Mouse (Mus musculus) bone marrow macrophage, adult 2 months (primary cell): ENCODE data around the gene Fam122a. TPM values are rescaled to one million over a fixed set of nuclear protein-coding genes. Genes with fewer than 3 reads are reported as not detected.

Source experiments
- H3K27ac ChIP-seq: 2 replicates; pipeline ENCODE4 v1.5.1; 2012; ENCODE audit warnings: low read depth, low read length; ENCODE audit not compliant: insufficient read depth
- H3K4me1 ChIP-seq: 2 replicates; pipeline ENCODE4 v1.6.1; 2012; ENCODE audit warnings: low read length; ENCODE audit not compliant: control insufficient read depth, insufficient read depth
- H3K4me3 ChIP-seq: 2 replicates; pipeline ENCODE4 v1.5.1; 2012; ENCODE audit warnings: mild to moderate bottlenecking, low read length, moderate library complexity; ENCODE audit not compliant: insufficient read depth
- CTCF ChIP-seq: IDR thresholded peaks from 2 replicates; pipeline ENCODE4 v1.5.1; 2012; ENCODE audit warnings: low read depth, mild to moderate bottlenecking, low read length, moderate library complexity
- POLR2A ChIP-seq: IDR thresholded peaks from 2 replicates; pipeline ENCODE4 v1.6.1; 2012; ENCODE audit warnings: mild to moderate bottlenecking, low read depth, low read length, borderline replicate concordance
- polyA plus RNA-seq: library from polyadenylated mRNA; stranded (reverse); fragments of >200 nt; gene quantifications from 2 replicates; pipeline ENCODE4 v1.2.4, GENCODE M21; 2012; ENCODE audit not compliant: missing spikeins, insufficient read depth, insufficient read length

Fam122a gene
- 17.2 and 17.7 TPM in 2 replicates for polyA plus RNA-seq

DNA sequence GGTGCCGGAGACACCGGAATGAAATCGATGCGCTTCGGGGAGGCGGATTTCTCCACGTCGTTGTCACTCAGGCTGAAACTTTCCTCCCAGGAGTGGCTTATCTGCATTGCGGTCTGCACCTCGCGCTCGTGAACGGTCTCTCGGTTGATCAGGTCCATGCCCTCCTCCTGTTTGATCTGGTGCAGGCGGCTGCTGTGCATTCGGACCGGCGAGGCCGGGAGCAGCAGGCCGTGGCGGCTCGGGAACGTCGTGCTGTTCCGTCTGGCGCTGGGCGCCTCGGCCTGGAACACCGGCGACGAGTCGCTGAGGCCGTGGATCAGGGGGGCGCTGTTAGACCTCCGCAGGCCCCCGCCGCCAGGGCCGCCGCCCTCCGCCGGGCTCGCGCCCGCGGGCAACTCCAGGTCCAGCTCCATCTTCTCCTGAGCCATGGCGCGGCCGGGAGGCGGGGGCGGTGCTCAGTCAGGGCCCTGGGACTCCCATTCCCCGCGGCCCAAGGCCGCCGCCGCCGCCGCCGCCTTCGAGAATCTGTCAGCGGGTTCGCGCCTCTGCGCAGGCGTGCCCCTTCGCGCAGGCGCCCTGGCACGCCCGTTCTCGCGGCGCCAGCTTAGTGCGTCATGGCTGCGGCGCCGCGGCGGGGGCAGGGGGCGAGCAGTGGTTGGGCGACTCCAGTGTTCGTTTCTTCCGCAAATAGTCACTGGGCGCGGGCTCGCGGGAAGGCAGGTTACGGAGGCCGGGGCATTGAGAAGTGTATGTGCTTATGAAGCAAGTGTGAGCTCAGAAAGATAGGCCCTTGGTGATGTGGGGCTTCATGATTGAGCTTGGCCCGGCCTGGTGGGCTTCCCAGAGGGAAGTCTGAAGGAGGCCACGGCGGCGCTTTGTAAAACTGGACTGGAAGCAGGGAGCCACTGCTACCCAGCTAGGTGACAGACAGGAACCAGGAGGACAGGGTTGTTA lies at the start of gene Fam122a:
Gene Fam122a (minus strand): TSS at position 428 of the 954 bp plus-strand sequence.
- Histone ChIP-seq H3K4me1 (peaks cover 7% of the 10 kb centered on the region; the same call in 1 of the 2 replicates), H3K4me3 (peak within 1 kb of the TSS; percentile 87), H3K27ac (peak within 1 kb of the TSS; percentile 73)
- TF ChIP-seq CTCF: no peak

- Histone ChIP-seq H3K4me3 (no peak overlapping the region), H3K27ac (no peak overlapping the region), H3K4me1 (peaks cover 11% of the 10 kb centered on the region)
- no peak for TF ChIP-seq POLR2A
These were observed 46.5 kb upstream of the Fam122a start for GRCm38 (mm10) chr19:24523476-24524313.

DNA sequence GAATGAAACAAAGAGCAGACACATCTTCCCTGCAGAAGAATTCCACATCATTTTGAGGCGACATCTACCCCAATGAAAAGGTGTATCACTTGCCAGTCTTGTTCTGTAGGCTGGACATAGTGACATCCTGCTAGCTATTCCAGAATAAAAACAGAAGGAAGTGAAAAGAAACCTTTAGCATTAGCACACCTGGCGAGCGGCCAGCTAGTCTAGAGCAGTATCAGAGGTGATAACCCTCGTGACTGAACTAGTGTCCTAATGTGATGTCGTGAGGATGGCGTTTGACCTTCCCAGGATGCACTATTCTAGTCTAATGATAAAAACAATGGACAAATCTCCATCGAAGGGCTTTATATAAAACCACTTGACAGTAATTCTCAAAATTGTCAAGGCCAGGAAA lies 44.8 kb upstream of the Fam122a start:
- TF ChIP-seq POLR2A (no peak), CTCF (no peak)
- Histone ChIP-seq H3K27ac (no peak overlapping the region), H3K4me3 (no peak overlapping the region), H3K4me1 (peaks cover 6% of the 10 kb centered on the region)

GRCm38 (mm10) chr19:24521146-24521545 lies 44.0 kb upstream of the Fam122a start:
- no peak overlapping the region for H3K4me3 ChIP-seq
- no peak for TF ChIP-seq POLR2A
- no peak for TF ChIP-seq CTCF
- no peaks in the 10 kb centered on the region for H3K4me1 ChIP-seq
- H3K27ac ChIP-seq: no peak overlapping the region

DNA sequence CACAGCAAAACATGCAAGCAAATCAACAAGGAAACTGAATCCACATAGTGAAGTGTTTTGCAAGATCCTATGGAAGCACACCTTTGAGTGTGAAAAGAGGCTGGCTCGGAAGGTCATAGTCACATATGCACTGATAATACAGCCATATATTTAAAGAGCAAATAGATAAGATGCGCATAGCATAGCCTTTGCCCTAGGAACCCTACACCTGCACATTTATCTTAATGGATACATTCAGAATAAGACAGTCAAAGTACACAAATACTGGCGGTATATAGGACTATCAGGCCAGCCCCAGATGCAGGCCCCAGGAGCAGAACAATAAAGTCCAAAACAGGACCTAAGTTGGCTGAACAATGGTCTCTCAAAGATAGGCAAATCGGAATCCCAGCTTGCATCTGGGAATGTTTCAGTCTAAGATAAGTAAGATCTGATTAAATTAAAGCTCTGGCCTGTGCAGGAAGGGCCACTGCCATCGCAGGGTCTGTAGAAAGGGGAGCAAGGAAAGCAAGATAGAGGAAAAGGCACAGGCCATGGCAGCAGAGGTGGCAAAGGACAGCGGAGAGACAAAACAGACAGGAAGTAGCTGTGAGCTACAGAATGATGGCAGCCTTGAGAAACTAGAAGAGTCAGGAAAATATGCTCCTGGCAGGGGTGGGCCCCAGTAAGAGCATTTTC lies 42.7 kb upstream of the Fam122a start:
- Histone ChIP-seq H3K4me3 (no peak overlapping the region), H3K4me1 (no peaks in the 10 kb centered on the region), H3K27ac (no peak overlapping the region)
- TF ChIP-seq CTCF: no peak
- TF ChIP-seq POLR2A: no peak

- H3K27ac ChIP-seq: no peak overlapping the region
- no peak overlapping the region for H3K4me3 ChIP-seq
- H3K4me1 ChIP-seq: no peaks in the 10 kb centered on the region
- TF ChIP-seq POLR2A (no peak), CTCF (no peak)
These were observed 41.2 kb upstream of the Fam122a start for GRCm38 (mm10) chr19:24518384-24518783.

DNA sequence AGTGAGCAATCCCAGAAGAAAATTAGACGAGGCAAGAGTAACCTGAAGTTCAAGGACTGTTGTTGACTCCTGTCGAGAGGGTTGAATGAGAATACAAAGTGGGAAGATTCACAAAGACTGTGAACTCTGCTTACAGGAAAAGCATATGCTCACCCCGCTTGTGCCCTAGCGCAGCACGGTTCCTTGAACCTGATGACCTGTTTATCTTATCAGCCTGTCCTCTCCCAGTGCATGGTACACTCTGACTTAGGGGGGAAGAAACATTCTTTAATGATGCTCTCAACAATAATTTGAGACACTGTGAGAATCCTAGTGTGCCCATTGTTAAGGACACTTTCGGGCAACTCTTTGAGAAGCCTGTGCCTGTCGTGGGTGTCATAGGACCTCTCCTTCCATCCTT lies 39.9 kb upstream of the Fam122a start:
- Histone ChIP-seq H3K4me1 (no peaks in the 10 kb centered on the region; the same call in 1 of the 2 replicates), H3K4me3 (no peak overlapping the region), H3K27ac (no peak overlapping the region)
- TF ChIP-seq CTCF (no peak), POLR2A (no peak)

DNA sequence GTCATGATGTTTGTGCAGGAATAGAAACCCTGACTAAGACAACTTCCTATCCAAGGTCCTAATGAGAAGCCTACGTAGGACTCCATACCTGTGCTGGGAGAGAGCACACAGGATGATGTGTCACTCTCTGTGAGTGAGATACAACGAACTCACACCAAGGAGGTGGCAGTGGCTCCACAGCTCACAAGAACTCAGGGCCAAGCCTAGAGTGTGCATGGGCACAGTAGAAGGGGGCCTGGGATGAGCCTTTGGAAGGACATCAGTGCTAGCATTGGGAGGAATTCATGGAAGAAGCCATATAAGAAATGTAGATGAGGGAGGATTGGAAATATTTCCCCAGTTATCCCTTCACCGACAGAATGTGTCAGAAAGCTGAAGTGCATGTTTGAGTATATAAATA lies 38.8 kb upstream of the Fam122a start:
- Histone ChIP-seq H3K4me3 (no peak overlapping the region), H3K4me1 (no peaks in the 10 kb centered on the region; the same call in 1 of the 2 replicates), H3K27ac (no peak overlapping the region)
- no peak for TF ChIP-seq POLR2A
- no peak for TF ChIP-seq CTCF

- H3K4me1 ChIP-seq: no peaks in the 10 kb centered on the region; the same call in 1 of the 2 replicates
- no peak for TF ChIP-seq CTCF
- no peak for TF ChIP-seq POLR2A
- H3K27ac ChIP-seq: no peak overlapping the region
- H3K4me3 ChIP-seq: no peak overlapping the region
These were observed 37.8 kb upstream of the Fam122a start for GRCm38 (mm10) chr19:24514661-24515642.
